Mouse (Mus musculus) heart, embryonic 14.5 days (tissue): ENCODE results near the gene Sema3e. TPM values are rescaled to one million over a fixed set of nuclear protein-coding genes. Genes with fewer than 3 reads are reported as not detected.

Experiments
- ATAC-seq: fragments of 200-750 bp; cut with Nextera tagmentation; 2 replicates; pipeline ENCODE4 v1.8.0; 2017; ENCODE audit warnings: low read depth, moderate TSS enrichment; ENCODE audit not compliant: insufficient number of reproducible peaks, insufficient read depth, low FRiP score
- H3K27ac ChIP-seq, 2 experiments: fragments of 200-500 bp in 1 of 2; fragments of 300-500 bp in 1 of 2; sonication (generic) in 1 of 2; replicated peaks in 1 of 2; 2 replicates each; pipeline ENCODE4 v1.5.1; 2012 to 2014; ENCODE audit warnings: low read depth in 2 of 2, low read length in 2 of 2, control low read depth in 1 of 2, mild to moderate bottlenecking in 1 of 2, mixed read lengths in 1 of 2; ENCODE audit not compliant: control insufficient read depth in 1 of 2, insufficient read depth in 1 of 2
- H3K27me3 ChIP-seq: fragments of 300-500 bp; sonication (generic); 2 replicates; pipeline ENCODE4 v1.6.1; 2014; ENCODE audit warnings: mild to moderate bottlenecking, low read length, control low read depth; ENCODE audit not compliant: control insufficient read depth, insufficient read depth
- H3K36me3 ChIP-seq: fragments of 300-500 bp; sonication (generic); 2 replicates; pipeline ENCODE4 v1.6.1; 2014; ENCODE audit warnings: mild to moderate bottlenecking, control low read depth, low read length, mixed read lengths; ENCODE audit not compliant: control insufficient read depth, insufficient read depth
- H3K4me1 ChIP-seq, 2 experiments: fragments of 200-500 bp in 1 of 2; fragments of 300-500 bp in 1 of 2; sonication (generic) in 1 of 2; 2 replicates each; pipeline ENCODE4 v1.6.1; 2012 to 2014; ENCODE audit warnings: low read length in 2 of 2, control low read depth in 1 of 2, mixed read lengths in 1 of 2; ENCODE audit not compliant: control insufficient read depth in 2 of 2, insufficient read depth in 2 of 2
- H3K4me2 ChIP-seq: fragments of 300-500 bp; sonication (generic); 2 replicates; pipeline ENCODE4 v1.6.1; 2014; ENCODE audit warnings: mild to moderate bottlenecking, low read length
- H3K4me3 ChIP-seq, 2 experiments: fragments of 200-500 bp in 1 of 2; fragments of 300-500 bp in 1 of 2; sonication (generic) in 1 of 2; 2 replicates each; pipeline ENCODE4 v1.5.1; 2012 to 2014; ENCODE audit warnings: low read length in 2 of 2, mild to moderate bottlenecking in 2 of 2, control low read depth in 1 of 2, low read depth in 1 of 2, moderate library complexity in 1 of 2; ENCODE audit not compliant: control insufficient read depth in 1 of 2, insufficient read depth in 1 of 2
- H3K9ac ChIP-seq: fragments of 300-500 bp; sonication (generic); 2 replicates; pipeline ENCODE4 v1.6.1; 2014; ENCODE audit warnings: mild to moderate bottlenecking, low read length
- H3K9me3 ChIP-seq: fragments of 300-500 bp; sonication (generic); 2 replicates; pipeline ENCODE4 v1.6.1; 2016; ENCODE audit warnings: low read length, control low read depth; ENCODE audit not compliant: control insufficient read depth
- WGBS: fragments of 180-500 bp; shearing (Covaris S2); extraction: QIAGEN DNeasy Blood & Tissue Kit; methylation state at CpG from one replicate; pipeline ENCODE4 v1.1.7; 2014; 5-methylcytosine and 5-hydroxymethylcytosine counted together
- polyA plus RNA-seq: library from polyadenylated mRNA; unstranded; fragments of >200 nt; fragmentation: Nextera tagmentation; extraction: Ambion mirVana; gene quantifications from 2 replicates; pipeline ENCODE4 v1.2.1, GENCODE M21; 2014

The Sema3e gene
- polyA plus RNA-seq, 1 experiment from 2014 or later: 0.47 TPM

GRCm38 (mm10) chr5:14107365-14107764, 82.3 kb downstream of the Sema3e start:
- Histone ChIP-seq H3K9ac (no peak overlapping the region), H3K4me1 (no peaks in the 10 kb centered on the region), H3K4me2 (no peak overlapping the region), H3K27me3 (no peaks in the 10 kb centered on the region), H3K4me3 (no peak overlapping the region), H3K9me3 (no peaks in the 10 kb centered on the region), H3K36me3 (no peaks in the 10 kb centered on the region), H3K27ac (no peak overlapping the region)
- no peak for ATAC-seq
- 26% methylated on average over 4 of the region's 4 CpGs for WGBS

DNA sequence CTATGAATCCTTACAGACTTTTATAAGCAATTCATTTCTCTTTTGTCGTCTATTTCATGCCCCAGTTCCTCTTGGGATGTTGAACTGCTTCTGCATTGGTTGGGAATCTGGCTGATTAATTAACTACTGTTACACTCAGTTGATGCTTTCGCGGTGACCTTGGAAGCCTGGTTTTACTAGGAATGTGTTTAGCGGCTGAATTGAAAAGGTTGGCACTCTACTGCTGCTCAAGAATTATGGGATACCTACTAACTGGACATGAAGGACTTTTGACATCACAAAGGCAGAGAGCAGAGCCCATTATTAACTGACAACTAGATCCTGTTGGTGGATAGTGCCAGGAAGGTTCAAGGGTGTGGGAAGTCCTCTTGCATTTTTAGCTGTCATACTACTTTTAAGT, 83.9 kb downstream of the Sema3e start:
- 74% methylated on average over 4 of the region's 4 CpGs for WGBS
- Histone ChIP-seq H3K27ac (no peak overlapping the region), H3K4me3 (no peak overlapping the region), H3K4me1 (no peaks in the 10 kb centered on the region), H3K4me2 (no peak overlapping the region), H3K36me3 (no peaks in the 10 kb centered on the region), H3K9ac (no peak overlapping the region), H3K27me3 (no peaks in the 10 kb centered on the region), H3K9me3 (no peaks in the 10 kb centered on the region)
- ATAC-seq: no peak

- H3K27ac ChIP-seq: no peak overlapping the region
- no peak overlapping the region for H3K4me2 ChIP-seq
- H3K36me3 ChIP-seq: no peaks in the 10 kb centered on the region
- H3K4me1 ChIP-seq: no peaks in the 10 kb centered on the region
- no peak overlapping the region for H3K9ac ChIP-seq
- ATAC-seq: no peak
- no peak overlapping the region for H3K4me3 ChIP-seq
- no peaks in the 10 kb centered on the region for H3K27me3 ChIP-seq
- WGBS: 67% methylated on average over 4 of the region's 4 CpGs
- no peaks in the 10 kb centered on the region for H3K9me3 ChIP-seq
Observed at GRCm38 (mm10) chr5:14111401-14111800, 86.3 kb downstream of the Sema3e start.

GRCm38 (mm10) chr5:14121902-14122301, 96.8 kb downstream of the Sema3e start:
- no peak for ATAC-seq
- Histone ChIP-seq H3K4me1 (no peaks in the 10 kb centered on the region), H3K9ac (no peak overlapping the region), H3K27ac (no peak overlapping the region), H3K36me3 (no peaks in the 10 kb centered on the region), H3K9me3 (no peaks in the 10 kb centered on the region), H3K4me2 (no peak overlapping the region), H3K4me3 (no peak overlapping the region), H3K27me3 (no peaks in the 10 kb centered on the region)
- 77% methylated on average over 5 of the region's 5 CpGs for WGBS

- no peaks in the 10 kb centered on the region for H3K36me3 ChIP-seq
- no peak overlapping the region for H3K9ac ChIP-seq
- H3K4me3 ChIP-seq: no peak overlapping the region
- H3K4me1 ChIP-seq: no peaks in the 10 kb centered on the region
- 48% methylated on average over 1 of the region's 1 CpGs for WGBS
- H3K4me2 ChIP-seq: no peak overlapping the region
- H3K27me3 ChIP-seq: no peaks in the 10 kb centered on the region
- no peaks in the 10 kb centered on the region for H3K9me3 ChIP-seq
- no peak for ATAC-seq
- H3K27ac ChIP-seq: no peak overlapping the region
Observed at GRCm38 (mm10) chr5:14126591-14126990, 101.5 kb downstream of the Sema3e start.

DNA sequence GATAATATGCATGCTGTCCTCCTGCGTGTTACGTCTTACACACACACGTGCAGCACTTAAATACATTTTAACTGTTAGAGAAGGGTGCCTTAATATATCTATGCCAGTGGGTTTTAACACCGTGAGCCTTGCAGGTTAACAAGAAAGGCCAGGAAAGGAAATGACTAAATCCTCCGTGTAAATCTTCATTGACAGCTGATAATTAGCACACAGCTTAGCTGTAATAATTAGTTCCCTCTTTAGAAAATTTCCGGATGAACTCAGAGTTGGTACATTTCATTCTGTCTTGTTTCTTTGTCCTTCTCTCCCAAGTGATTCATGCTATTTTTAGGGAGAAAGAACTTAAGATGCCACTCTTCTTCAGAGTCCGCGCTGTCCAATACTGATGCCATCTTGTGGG, 110.9 kb downstream of the Sema3e start:
- no peaks in the 10 kb centered on the region for H3K9me3 ChIP-seq
- H3K27ac ChIP-seq: no peak overlapping the region
- no peak overlapping the region for H3K4me3 ChIP-seq
- no peak overlapping the region for H3K4me2 ChIP-seq
- ATAC-seq: no peak
- no peak overlapping the region for H3K9ac ChIP-seq
- no peaks in the 10 kb centered on the region for H3K36me3 ChIP-seq
- H3K4me1 ChIP-seq: no peaks in the 10 kb centered on the region
- no peaks in the 10 kb centered on the region for H3K27me3 ChIP-seq
- 75% methylated on average over 8 of the region's 8 CpGs for WGBS

GRCm38 (mm10) chr5:14138725-14139124, 113.6 kb downstream of the Sema3e start:
- WGBS: 78% methylated on average over 1 of the region's 1 CpGs

GRCm38 (mm10) chr5:14162579-14162978, 137.5 kb downstream of the Sema3e start:
- WGBS: 74% methylated on average over 5 of the region's 5 CpGs
- no peak overlapping the region for H3K4me3 ChIP-seq
- H3K9me3 ChIP-seq: no peaks in the 10 kb centered on the region
- no peaks in the 10 kb centered on the region for H3K36me3 ChIP-seq
- no peak overlapping the region for H3K4me2 ChIP-seq
- no peak overlapping the region for H3K9ac ChIP-seq
- no peaks in the 10 kb centered on the region for H3K27me3 ChIP-seq
- ATAC-seq: no peak
- no peak overlapping the region for H3K27ac ChIP-seq
- H3K4me1 ChIP-seq: no peaks in the 10 kb centered on the region

More at GRCm38 (mm10) chr5:14138725-14139124, 113.6 kb downstream of the Sema3e start:
- no peaks in the 10 kb centered on the region for H3K9me3 ChIP-seq
- no peak overlapping the region for H3K27ac ChIP-seq
- no peak overlapping the region for H3K4me2 ChIP-seq
- no peaks in the 10 kb centered on the region for H3K27me3 ChIP-seq
- no peak for ATAC-seq
- H3K36me3 ChIP-seq: no peaks in the 10 kb centered on the region
- H3K9ac ChIP-seq: no peak overlapping the region
- H3K4me1 ChIP-seq: no peaks in the 10 kb centered on the region
- no peak overlapping the region for H3K4me3 ChIP-seq
